Mouse (Mus musculus) midbrain, embryonic 10.5 days (tissue): ENCODE measurements around the gene Gpm6b. TPM values are rescaled to one million over a fixed set of nuclear protein-coding genes. Genes with fewer than 3 reads are reported as not detected.
A peak's percentile ranks its signal among the peaks of the same experiment; 100 is the strongest.

Source experiments
- DNase-seq: peaks from one replicate; pipeline ENCODE4 v3.0.0-alpha.2; 2017; ENCODE audit warnings: low spot score
- H3K27ac ChIP-seq: fragments of 300-500 bp; sonication (generic); replicated peaks from 2 replicates; pipeline ENCODE4 v1.5.1; 2016; ENCODE audit warnings: mild to moderate bottlenecking
- H3K27me3 ChIP-seq: fragments of 300-500 bp; sonication (generic); 2 replicates; pipeline ENCODE4 v1.6.1; 2016; ENCODE audit warnings: low read depth, mild to moderate bottlenecking; ENCODE audit not compliant: poor library complexity, severe bottlenecking
- H3K36me3 ChIP-seq: fragments of 300-500 bp; sonication (generic); 2 replicates; pipeline ENCODE4 v1.6.1; 2016; ENCODE audit warnings: mild to moderate bottlenecking, moderate library complexity
- H3K4me1 ChIP-seq: fragments of 300-500 bp; sonication (generic); 2 replicates; pipeline ENCODE4 v1.6.1; 2016
- H3K4me3 ChIP-seq: fragments of 300-500 bp; sonication (generic); 2 replicates; pipeline ENCODE4 v1.5.1; 2016; ENCODE audit warnings: mild to moderate bottlenecking, moderate library complexity
- H3K9me3 ChIP-seq: fragments of 300-500 bp; sonication (generic); replicated peaks from 2 replicates; pipeline ENCODE4 v1.6.1; 2016; ENCODE audit warnings: mild to moderate bottlenecking
- WGBS: fragments of 180-500 bp; shearing (Covaris S2); methylation state at CpG from one replicate; pipeline ENCODE4 v1.1.7; 2016; 5-methylcytosine and 5-hydroxymethylcytosine counted together
- polyA plus RNA-seq: library from polyadenylated mRNA; unstranded; fragments of >200 nt; fragmentation: Nextera tagmentation; extraction: Ambion mirVana; gene quantifications from 2 replicates; pipeline ENCODE4 v1.2.1, GENCODE M21; 2016

The Gpm6b gene
- 61.2 and 101 TPM in 2 replicates for polyA plus RNA-seq

DNA sequence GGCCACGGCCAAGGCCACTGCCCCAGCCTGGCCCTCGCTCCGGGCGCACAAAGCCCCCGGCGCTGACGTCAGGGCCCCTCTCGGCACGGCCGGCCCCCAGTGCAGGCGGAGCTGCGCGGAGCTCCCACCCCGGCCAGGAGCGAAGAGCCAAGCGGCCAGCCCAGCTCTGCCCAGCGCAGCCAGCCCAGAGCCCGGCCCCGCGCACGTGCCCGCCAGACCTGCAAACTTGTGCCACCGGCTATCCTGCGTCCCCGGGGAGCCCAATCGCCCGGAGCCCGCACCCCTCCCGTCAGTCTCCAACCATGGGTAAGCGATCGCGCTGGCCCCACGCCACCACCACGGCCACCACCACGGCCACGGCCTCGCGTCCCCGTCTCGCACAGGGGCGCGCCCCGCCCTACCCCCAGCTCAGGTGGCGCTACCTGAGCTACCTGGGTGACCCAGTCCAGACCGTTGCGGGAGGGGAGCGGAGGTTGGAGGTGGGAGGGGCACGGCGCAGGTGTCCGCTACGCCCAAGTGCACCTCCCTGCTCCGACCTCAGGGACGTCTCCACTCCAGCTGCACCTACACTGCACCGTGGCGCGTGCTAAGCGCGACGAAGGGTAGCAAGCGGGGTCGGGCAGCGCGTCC lies at the start of gene Gpm6b:
Gpm6b (plus strand) TSS at position 81 of the 630 bp plus-strand sequence.
- Histone ChIP-seq H3K36me3 (no peaks in the 10 kb centered on the region), H3K27me3 (peaks cover 97% of the 10 kb centered on the region), H3K27ac (peak within 1 kb of the TSS; percentile 79), H3K9me3 (0 out of 2 replicates have a peak, but pooled peaks cover 4% of the 10 kb centered on the region), H3K4me3 (peak within 1 kb of the TSS; percentile 67), H3K4me1 (peaks cover 5% of the 10 kb centered on the region; the same call in 1 of the 2 replicates)
- WGBS: 28% methylated on average over 63 of the region's 63 CpGs
- peak; percentile 61 for DNase-seq

- no peak overlapping the region for H3K27ac ChIP-seq
- H3K4me3 ChIP-seq: no peak overlapping the region
- H3K4me1 ChIP-seq: no peaks in the 10 kb centered on the region
- no peak for DNase-seq
- no peaks in the 10 kb centered on the region for H3K9me3 ChIP-seq
- H3K36me3 ChIP-seq: peaks cover 11% of the 10 kb centered on the region; the same call in 1 of the 2 replicates
- peaks cover 89% of the 10 kb centered on the region for H3K27me3 ChIP-seq
These were observed 42.4 kb upstream of the Gpm6b start for GRCm38 (mm10) chrX:166196327-166196726.

DNA sequence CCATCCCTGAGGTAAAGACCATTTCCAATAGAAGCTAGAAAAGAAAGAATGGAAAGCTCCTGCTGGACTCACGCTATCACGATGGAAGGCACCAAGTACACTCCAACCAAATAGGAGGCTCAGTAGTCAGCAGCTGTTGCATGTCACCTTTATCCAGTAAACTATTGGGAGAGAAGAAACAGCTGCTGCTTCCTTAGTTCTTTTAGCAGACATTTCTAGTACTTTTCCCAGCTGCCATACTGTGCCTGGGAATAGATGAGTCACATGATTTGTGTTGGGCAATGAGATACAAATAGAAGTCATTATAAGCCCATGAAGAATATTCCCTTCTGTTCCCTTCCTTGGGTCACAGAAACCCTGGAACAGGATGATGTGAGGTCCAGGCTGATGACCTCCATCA lies 40.4 kb upstream of the Gpm6b start:
- DNase-seq: no peak
- no peak overlapping the region for H3K27ac ChIP-seq
- H3K36me3 ChIP-seq: no peaks in the 10 kb centered on the region; the same call in 1 of the 2 replicates
- H3K9me3 ChIP-seq: 0 out of 2 replicates have a peak, but pooled peaks cover 2% of the 10 kb centered on the region
- H3K4me1 ChIP-seq: no peaks in the 10 kb centered on the region
- peaks cover 81% of the 10 kb centered on the region for H3K27me3 ChIP-seq
- no peak overlapping the region for H3K4me3 ChIP-seq
- 97% methylated on average over 2 of the region's 2 CpGs for WGBS

GRCm38 (mm10) chrX:166199812-166200211 lies 38.9 kb upstream of the Gpm6b start:
- H3K27me3 ChIP-seq: peaks cover 82% of the 10 kb centered on the region
- H3K27ac ChIP-seq: no peak overlapping the region
- 0 out of 2 replicates have a peak, but pooled peaks cover 2% of the 10 kb centered on the region for H3K9me3 ChIP-seq
- no peaks in the 10 kb centered on the region for H3K4me1 ChIP-seq
- no peak overlapping the region for H3K4me3 ChIP-seq
- no peaks in the 10 kb centered on the region; the same call in 1 of the 2 replicates for H3K36me3 ChIP-seq
- no peak for DNase-seq

GRCm38 (mm10) chrX:166214576-166214975 lies 24.1 kb upstream of the Gpm6b start:
- Histone ChIP-seq H3K4me1 (no peaks in the 10 kb centered on the region), H3K27ac (no peak overlapping the region), H3K27me3 (peaks cover 97% of the 10 kb centered on the region), H3K36me3 (no peaks in the 10 kb centered on the region), H3K4me3 (no peak overlapping the region), H3K9me3 (no peaks in the 10 kb centered on the region)
- DNase-seq: no peak
- WGBS: 81% methylated on average over 2 of the region's 2 CpGs

DNA sequence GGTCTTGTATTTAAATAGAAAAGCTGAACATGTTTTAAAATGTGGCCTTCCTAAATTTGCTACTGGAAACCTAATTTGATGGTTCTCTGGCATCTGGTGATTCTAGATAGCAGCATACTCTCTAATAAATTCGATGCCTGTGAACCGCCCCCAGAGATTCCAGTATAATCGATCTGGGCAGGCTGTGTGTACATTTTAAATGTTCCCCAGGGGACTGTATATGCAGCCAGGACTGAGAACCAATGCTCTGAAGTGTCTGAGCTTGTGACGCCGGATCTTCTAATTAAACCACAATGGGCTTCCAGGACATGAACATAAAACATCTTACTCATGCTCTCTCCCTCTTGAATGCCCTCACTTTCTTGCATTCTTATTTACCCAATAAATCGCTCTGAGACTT lies 22.5 kb upstream of the Gpm6b start:
- no peaks in the 10 kb centered on the region for H3K4me1 ChIP-seq
- peaks cover 99% of the 10 kb centered on the region for H3K27me3 ChIP-seq
- no peak overlapping the region for H3K4me3 ChIP-seq
- no peak for DNase-seq
- no peaks in the 10 kb centered on the region for H3K9me3 ChIP-seq
- H3K27ac ChIP-seq: no peak overlapping the region
- H3K36me3 ChIP-seq: no peaks in the 10 kb centered on the region
- WGBS: 87% methylated on average over 6 of the region's 6 CpGs

- no peak for DNase-seq
These were observed 22.0 kb upstream of the Gpm6b start for GRCm38 (mm10) chrX:166216720-166217119.

DNA sequence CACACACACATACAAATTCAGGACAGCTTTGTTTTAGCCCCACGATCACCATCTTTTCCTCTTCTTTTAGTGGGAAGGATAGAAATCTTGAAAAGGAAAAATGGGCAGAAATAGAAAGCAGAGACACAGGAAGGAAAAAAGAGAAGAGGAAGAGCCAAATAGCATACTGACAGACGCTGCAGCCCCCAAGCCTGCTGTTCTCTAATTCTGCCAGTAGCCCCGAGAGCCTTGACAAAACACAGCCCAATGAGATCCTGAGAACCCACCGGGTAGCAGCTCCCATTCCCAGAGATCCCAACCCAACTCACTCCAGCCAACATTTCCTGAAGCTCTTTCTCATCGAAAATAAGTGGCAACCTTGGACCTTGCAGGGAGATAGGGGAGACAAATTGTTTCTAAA lies 19.4 kb upstream of the Gpm6b start:
- DNase-seq: no peak
- Histone ChIP-seq H3K4me1 (no peaks in the 10 kb centered on the region), H3K4me3 (no peak overlapping the region), H3K9me3 (no peaks in the 10 kb centered on the region), H3K27ac (no peak overlapping the region), H3K27me3 (peaks cover 94% of the 10 kb centered on the region), H3K36me3 (no peaks in the 10 kb centered on the region)
- WGBS: 71% methylated on average over 5 of the region's 5 CpGs

More at GRCm38 (mm10) chrX:166216720-166217119, 22.0 kb upstream of the Gpm6b start:
- peaks cover 99% of the 10 kb centered on the region for H3K27me3 ChIP-seq
- H3K4me3 ChIP-seq: no peak overlapping the region
- 95% methylated on average over 8 of the region's 8 CpGs for WGBS
- H3K9me3 ChIP-seq: no peaks in the 10 kb centered on the region
- H3K36me3 ChIP-seq: no peaks in the 10 kb centered on the region
- no peaks in the 10 kb centered on the region for H3K4me1 ChIP-seq
- no peak overlapping the region for H3K27ac ChIP-seq

GRCm38 (mm10) chrX:166226856-166227255 lies 11.9 kb upstream of the Gpm6b start:
- 87% methylated on average over 5 of the region's 5 CpGs for WGBS
- H3K27ac ChIP-seq: no peak overlapping the region
- no peaks in the 10 kb centered on the region for H3K9me3 ChIP-seq
- no peaks in the 10 kb centered on the region for H3K4me1 ChIP-seq
- no peak overlapping the region for H3K4me3 ChIP-seq
- H3K27me3 ChIP-seq: peaks cover 93% of the 10 kb centered on the region
- H3K36me3 ChIP-seq: no peaks in the 10 kb centered on the region
- DNase-seq: no peak

DNA sequence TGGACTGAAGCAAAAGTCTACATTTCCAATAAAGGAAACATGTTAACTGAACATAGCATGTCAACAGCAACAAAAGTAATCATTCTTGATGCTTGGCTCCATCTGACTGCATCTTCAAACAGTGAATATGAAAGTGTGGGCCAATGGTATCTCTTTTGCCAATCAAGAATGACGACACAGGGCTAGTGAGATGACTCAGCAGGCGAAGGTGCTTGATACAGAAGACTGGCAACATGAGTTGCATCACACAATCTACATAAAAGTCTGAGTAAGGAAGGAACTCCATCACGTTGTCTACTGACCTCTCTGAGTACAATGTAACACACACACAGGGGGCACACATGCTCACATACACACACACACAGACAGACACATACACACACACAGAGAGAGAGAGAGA lies 9.0 kb upstream of the Gpm6b start:
- H3K27me3 ChIP-seq: peaks cover 97% of the 10 kb centered on the region
- H3K4me3 ChIP-seq: no peak overlapping the region
- H3K27ac ChIP-seq: no peak overlapping the region
- no peaks in the 10 kb centered on the region for H3K9me3 ChIP-seq
- no peak for DNase-seq
- H3K4me1 ChIP-seq: no peaks in the 10 kb centered on the region
- WGBS: 79% methylated on average over 3 of the region's 3 CpGs
- H3K36me3 ChIP-seq: no peaks in the 10 kb centered on the region

- Histone ChIP-seq H3K4me1 (no peaks in the 10 kb centered on the region), H3K27me3 (peaks cover 95% of the 10 kb centered on the region), H3K4me3 (no peak overlapping the region), H3K36me3 (no peaks in the 10 kb centered on the region), H3K9me3 (no peaks in the 10 kb centered on the region), H3K27ac (no peak overlapping the region)
- 91% methylated on average over 6 of the region's 6 CpGs for WGBS
- no peak for DNase-seq
These were observed 8.0 kb upstream of the Gpm6b start for GRCm38 (mm10) chrX:166230515-166231267.

GRCm38 (mm10) chrX:166236131-166236530 lies 2.6 kb upstream of the Gpm6b start:
- H3K4me1 ChIP-seq: peaks cover 5% of the 10 kb centered on the region; the same call in 1 of the 2 replicates
- H3K27ac ChIP-seq: no peak overlapping the region
- H3K4me3 ChIP-seq: no peak overlapping the region
- 56% methylated on average over 2 of the region's 2 CpGs for WGBS
- H3K9me3 ChIP-seq: 0 out of 2 replicates have a peak, but pooled peaks cover 4% of the 10 kb centered on the region
- H3K36me3 ChIP-seq: no peaks in the 10 kb centered on the region
- no peak for DNase-seq
- H3K27me3 ChIP-seq: peaks cover 97% of the 10 kb centered on the region

GRCm38 (mm10) chrX:166239520-166239919 lies 809 bp downstream of the Gpm6b start:
- Histone ChIP-seq H3K4me3 (peak overlapping the region; percentile 67), H3K4me1 (peaks cover 5% of the 10 kb centered on the region; the same call in 1 of the 2 replicates), H3K9me3 (0 out of 2 replicates have a peak, but pooled peaks cover 4% of the 10 kb centered on the region), H3K27me3 (peaks cover 98% of the 10 kb centered on the region), H3K36me3 (no peaks in the 10 kb centered on the region), H3K27ac (peak overlapping the region; percentile 79)
- peak; percentile 25 for DNase-seq
- WGBS: 22% methylated on average over 13 of the region's 13 CpGs
